Mouse (Mus musculus) retina, postnatal 1 day (tissue): Measurements from ENCODE around the gene Arhgap42.

ENCODE experiments used
- DNase-seq: peaks from one replicate; pipeline ENCODE4 v3.0.0-alpha.2; 2012

Arhgap42 gene

DNA sequence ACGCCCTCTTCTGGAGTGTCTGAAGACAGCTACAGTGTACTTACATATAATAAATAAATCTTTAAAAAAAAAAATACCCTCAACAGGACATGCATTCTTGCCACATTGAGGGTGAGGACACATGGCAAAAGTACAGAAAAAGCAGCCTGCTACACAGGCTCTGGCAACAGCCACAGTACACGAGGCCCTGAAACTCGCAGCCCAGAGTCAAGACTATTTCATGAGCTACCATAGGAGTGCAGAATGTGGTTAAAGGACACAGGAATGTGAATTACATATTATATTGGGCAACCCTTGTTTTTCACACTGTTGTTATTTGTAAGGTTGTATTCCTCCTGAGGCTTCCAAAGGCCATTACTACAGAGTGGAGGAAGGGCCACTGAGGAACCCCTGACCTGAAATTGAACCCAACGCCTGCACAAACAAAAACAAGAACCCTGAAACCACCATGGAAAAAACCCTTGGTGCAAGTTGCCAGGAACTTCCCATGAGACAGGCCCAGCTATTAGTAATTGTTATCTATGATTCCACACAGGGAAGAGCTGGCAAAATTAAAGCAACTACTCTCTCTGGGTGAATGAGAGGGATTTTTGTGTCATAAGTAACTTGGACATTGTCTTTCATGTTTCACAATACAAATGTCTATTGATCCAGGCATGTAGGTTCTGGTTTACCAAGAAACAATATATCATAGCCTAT, 109.8 kb downstream of the Arhgap42 start:
- DNase-seq = no peak

DNA sequence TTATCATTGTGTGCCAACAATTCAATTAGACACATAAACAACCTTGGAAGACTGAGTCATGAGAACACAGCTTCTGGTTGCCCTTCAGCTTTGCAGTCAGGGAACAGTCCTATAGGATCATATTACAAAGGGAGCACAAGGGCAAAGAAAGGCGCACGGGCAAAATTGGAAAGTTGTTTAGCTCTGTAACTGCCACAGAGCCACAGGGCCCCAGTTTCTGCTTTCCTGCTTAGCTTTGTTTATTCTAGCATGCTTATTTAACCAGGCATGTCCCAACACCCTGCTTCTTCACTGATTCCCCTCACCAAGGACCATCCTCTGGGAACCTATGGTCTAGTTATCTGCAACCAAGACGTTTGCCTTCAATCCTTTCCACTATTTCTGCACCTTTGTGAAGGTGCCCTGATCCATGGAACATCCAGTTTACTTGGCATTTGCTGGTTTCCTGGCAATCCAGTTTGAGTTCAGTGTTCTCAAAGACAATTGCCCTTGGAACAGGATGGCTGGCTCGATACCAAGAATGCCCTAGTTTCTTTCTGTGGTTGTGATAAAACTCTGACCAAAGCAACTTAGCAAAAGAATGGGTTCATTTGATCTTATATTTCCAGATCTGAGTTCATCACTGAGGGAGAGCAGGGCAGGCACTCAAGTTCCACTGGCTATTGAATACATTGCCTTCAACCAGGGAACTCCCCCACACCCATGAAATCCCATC, 111.7 kb downstream of the Arhgap42 start:
- DNase-seq = no peak

DNA sequence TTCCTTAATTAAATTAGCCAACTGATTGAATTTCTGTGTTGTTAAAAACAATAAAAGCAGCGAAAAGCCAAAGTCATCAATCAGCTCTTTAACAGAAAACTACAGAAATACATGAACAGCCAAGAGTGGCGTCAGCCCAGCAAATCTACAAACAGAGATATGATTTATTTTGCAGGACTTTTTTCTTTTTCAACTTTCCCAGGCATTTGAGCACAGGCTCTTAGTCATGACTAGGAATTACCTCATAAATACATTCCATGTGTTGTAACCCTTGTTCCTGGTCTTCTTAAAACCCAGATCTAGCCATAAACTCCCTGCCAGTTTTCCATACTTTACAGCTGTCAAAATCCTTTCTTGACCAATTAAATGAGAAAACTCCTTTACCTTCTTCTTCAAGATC, 114.7 kb downstream of the Arhgap42 start:
- no peak for DNase-seq

DNA sequence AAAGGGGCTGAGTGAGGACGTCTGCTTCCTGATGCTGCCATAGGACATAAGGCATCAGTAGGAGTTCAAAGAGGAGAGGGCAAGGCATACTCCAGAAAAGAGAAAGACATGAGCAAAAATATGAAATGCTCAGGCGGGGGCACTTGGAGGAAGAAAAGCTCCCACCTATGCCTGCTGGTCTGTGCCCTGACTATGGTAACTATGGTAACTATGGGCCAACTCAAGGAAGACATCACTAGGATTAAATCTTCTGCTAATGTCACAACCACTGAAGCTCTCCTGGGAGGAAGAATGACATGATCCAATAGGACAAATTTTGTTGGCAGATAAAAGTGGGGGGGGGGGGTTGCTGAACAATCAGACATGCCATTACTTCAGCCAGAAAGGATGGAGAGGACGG, 124.6 kb downstream of the Arhgap42 start:
- DNase-seq = no peak

DNA sequence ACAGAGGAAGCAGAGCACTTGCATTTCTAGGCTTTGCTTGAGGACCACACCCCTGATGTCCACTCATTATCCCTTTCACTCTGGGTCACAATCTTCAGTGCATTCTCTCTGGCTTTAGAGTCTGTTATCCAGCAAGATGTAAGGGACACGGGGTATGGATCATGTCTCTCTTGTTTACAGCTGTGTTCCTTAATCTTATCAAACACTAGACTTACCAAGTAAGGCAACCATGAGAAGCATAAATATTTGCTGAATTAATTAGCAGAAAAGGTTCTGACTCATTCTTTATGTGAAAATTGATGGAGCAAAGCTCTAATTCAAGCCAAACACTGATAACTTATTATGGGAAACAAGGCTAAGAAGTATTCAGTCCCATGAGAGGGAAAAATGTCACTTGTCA, 125.1 kb downstream of the Arhgap42 start:
- DNase-seq = no peak

DNA sequence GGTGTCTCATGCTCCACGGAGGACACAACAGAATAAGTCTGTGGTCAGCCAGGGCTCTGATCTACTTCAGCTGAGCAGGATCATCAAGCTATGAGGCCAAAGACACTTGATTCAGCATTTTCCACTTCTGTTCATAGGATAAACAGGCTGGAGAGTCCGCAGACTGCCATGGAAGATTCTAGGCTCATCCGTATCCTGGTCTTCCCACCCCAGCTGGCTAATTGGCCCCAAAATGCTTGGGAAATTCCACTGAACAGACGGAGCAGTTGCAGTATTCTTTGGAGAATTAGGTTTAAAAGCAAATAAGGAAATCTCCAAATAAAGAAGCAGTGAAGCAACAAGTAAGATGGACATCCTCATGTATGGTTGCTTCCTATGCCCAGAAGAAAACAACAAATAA, 126.0 kb downstream of the Arhgap42 start:
- no peak for DNase-seq

DNA sequence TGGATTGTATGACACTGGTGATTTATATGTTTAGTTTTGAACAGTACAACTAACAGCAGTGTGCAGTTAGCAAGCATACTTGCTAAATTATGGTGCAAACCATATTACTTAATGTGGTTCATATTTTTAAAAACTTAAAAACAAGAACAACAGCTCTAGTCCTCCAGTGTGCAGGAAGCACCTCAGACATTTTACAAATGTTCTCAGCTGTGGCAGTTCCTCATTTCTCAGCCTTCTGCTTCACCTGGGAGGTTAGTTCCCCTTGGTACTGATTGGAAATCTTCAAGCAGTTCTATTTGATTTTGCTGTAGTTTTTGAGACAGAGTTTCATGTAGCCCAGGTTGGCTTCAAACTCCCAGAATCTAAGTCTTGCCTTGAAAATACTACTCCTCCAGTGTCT, 131.2 kb downstream of the Arhgap42 start:
- no peak for DNase-seq

DNA sequence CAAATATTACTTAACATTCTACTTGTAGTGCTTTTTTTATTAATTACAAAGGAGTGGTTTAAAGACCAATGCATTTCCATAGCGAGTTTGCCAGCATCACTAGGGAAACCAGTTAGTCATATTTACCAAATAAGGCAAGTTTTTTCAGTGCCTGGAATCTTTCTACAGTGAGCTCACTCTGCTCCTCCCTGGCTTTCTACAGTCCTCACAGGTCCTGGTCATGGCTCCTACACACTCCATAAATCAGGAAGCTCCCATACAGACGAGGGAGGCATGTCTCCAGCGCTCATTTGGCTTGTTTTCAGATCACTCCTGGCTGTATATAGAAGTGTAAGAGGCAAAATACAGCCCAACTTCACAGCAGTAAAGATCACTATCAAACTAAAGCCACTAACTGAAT, 134.1 kb downstream of the Arhgap42 start:
- DNase-seq = no peak

DNA sequence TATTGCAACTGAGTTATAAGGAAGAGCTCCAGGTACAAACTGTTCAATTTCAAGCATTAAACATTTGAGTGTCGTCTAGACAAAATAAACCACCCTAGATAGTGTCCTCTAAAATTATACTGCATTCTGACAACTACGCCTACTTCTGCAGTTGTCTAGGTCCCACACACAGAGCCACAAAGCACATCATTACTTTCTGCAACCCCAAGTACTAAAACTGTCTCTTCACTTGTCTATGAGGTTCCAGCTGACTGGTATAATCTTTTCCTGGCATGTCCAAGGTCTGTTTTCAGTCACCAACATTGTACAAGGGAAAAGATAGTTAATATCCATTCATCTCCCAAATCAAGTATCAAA, 136.8 kb downstream of the Arhgap42 start:
- no peak for DNase-seq

DNA sequence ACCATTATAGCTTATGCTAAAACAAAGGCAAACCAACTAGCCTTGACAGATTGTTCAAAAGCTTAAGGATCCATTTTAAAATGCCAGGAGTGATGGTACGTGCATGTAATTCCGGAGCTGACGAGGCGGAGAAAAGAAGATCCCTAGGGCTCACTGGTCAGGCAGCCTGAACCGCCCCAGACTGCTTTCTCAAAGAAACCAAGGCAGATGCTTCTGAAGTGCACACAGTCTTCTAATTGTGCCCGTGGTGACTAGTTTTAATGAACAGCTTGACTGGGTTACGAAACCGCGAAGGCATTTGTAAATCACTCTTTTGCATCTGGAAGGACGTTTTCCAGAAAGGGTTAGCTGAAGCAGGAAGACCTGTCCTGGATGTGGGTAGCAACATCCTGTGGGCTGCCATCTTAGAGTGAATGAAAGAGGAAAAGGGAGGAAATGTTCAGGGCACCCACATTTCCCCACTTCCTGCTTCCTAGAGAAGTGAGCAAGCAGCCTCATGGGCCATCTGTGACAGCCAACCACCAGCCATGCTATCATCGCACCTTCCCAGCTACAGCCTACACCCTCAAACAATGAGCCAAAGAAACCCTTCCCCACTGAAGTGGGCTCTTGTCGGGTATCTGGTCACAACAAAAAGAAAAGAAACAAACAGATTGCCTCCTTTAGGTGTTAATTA, 137.3 kb downstream of the Arhgap42 start:
- peak; percentile 5 for DNase-seq

DNA sequence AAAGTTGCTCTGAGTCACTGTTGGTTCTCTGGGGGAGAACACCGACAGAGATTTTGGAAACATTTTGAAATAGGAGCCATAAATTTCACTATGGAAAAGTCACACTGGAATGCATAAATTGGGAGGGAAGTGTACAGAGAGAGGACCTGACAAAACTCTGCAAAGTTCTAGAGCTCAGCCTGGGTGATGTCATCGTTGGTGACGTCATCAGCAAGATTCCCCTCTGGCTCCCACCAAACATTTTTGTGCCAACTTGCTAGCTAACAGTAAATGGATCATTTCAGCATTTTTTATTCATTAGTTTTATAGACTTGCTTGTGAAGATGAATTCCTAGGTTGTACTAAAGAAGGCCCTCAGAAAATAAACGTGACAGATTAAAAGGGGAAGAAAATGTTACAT, 137.8 kb downstream of the Arhgap42 start:
- DNase-seq = no peak

DNA sequence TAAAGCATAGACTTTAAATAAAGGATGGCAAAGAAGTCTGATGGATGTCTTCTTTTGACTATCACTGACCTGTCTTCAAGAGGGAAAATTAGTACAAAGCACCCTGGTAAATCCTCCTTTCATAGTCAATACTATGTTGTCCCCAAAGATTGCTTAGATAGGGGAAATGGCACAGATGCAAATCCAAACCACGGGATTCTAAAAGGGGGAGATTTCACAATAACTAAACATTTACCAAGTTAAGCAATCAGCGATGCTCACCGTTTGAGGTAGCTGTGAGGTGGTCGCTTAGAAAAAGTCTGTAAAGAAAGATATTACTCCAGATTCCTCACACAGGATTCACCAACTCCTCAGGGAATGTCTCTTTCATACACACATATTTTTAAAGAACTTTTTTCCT, 141.1 kb downstream of the Arhgap42 start:
- no peak for DNase-seq

DNA sequence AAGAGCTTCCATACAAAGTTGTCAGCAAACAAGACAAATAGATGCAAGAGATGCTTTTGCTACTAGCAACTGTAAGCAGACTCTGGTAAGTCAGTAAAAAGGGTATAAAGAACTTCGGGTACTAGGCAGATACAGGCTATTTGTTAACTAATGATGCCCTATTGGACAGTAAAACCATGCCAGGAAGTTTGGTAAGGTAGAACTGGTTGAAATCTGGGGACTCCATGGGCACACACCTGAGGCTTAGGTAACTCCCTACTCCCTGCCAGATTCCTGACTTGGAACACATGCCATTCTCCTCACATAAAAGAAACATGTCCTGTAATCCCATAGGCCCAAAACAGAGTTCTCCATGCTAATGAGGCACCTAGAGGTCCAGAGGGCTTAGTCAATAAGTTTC, 142.1 kb downstream of the Arhgap42 start:
- DNase-seq = no peak

DNA sequence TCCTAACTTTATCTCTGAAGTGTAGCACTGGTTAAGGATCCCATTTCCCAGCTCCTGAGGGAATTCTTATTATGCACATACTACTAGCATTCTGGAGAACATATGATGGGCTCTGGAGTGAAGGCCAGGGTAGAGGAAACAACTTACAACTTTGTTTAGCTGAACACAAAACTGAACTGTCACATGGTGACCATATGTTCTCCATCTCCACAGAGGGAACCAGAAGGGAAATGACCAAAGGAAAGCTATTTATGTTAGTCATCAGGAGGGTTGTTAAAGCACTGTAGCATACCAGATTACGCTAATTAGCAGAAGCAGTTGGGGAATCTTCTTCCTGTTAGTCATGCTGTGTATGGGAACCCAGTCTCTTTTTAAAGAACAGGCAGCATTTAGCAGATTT, 145.8 kb downstream of the Arhgap42 start:
- DNase-seq = no peak

DNA sequence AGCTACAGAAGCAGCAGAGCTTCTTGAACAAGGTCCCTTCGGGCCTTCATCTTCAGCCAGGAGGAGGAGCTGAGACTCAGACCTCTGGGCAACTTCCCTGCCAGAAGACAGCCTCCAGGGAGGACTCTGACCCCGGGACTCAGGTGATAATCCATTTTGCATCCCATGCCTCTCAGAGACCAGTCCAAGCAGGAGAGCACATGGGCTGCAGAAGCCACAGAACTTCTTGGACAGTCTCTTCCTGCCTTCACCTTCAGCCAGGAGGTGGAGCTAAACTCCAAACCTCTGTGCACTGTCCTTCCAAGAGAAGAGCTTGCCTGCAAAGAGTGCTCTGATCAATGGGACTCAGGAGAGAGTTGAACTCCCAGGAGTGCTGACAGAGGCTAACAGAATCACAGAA, 155.5 kb downstream of the Arhgap42 start:
- DNase-seq = no peak

DNA sequence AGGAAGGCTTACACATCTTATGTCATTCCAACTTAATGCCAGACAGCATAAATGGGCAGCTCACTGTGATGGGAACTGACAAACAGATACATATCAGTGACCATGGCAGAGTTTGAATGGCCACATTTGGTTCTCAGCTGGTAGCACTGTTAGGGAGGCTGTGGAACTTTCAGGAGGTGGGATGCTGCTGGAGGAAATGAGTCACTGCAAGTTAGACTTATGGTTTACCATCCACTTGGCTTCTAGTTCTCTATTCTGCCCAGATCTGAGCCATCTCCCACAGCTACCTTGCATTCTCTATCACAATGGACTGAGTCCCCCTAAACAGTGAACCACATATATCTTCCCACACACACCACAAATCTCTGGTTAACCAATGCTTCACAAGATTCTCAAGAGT, 186.0 kb downstream of the Arhgap42 start:
- no peak for DNase-seq

DNA sequence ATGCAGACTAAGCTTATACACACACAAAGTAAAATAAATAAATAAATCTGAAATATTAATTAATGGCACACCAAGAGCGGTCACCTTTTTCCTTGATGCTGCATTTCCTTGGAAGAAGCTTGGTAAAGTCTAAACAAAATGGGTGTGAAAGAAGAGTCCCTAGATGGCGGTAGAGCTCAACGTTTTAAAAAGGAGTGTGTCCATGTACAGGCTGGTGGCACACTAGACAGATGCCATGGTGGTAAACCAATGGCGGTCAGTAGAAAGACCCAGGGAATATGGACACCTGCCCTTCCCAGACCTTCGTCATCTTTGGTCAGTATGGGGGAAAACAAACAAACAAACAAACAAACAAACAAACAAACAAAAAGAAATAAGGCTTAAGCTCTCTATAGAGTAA, 187.7 kb downstream of the Arhgap42 start:
- peak; percentile 64 for DNase-seq

DNA sequence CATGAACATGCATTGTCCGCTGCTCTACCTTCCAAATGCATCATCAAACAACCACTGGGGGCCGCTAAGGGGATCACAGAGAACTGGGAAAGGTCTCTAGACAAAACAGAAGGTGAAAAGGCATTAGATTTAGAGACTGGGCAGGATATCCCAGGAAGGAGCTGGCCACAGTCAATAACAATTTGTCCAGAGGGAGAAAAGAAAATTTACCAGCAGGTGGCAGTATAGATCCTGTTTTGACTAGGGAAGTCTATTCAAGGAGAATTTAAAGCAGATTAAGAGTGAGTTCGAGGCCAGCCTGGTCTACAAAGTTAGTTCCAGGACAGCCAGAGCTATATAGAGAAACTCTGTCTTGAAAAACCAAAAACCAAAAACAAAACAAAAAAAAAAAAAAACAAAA, 189.7 kb downstream of the Arhgap42 start:
- peak; percentile 46 for DNase-seq

DNA sequence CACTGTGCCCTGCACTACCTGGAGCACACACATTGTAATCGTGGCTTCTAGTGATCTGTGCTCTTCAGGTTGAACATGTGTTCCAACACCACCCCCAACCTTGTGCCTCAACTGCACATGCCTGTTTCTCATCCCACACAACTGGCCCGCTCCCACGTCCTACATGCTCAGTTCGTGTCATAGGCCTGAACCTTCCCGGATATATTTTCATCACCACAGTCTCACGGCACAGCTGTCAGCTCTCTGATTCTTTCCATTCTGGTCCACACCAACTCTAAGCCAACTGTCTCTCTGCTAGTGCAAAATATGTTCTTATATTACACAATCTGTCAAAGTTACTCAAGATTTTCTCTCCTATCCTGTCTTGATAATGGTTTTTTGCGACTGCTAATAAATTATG, 197.9 kb downstream of the Arhgap42 start:
- DNase-seq = no peak

DNA sequence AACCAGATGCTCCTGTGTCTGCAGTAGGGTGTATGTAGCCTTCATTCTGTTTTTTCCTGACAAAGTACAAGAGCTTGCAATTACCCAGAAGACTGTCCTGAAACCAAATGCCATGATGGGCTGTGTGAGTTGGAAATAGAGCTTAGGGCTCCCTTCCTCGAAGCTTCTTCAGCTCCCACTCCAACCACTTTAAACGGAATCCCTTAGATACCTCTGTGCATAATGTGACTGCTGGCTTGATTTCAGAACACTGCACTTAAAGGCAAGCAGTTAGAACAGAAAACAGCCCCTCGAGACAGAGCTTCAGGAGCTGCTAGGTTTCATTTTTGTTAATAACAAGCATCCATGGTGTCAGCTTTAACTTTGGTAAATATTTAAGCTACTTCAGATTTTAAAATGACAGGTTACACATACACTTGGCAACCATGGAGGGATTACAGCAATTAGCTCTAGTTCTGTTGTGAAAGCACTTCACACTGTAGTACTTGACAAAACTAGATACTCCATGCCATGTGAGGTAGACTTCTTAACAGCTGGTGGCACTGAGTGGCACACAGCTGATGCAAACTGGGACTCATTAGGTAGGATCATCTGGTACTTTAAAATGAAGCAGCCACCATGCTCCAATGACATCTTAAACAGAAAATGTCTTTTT, 201.8 kb downstream of the Arhgap42 start:
- no peak for DNase-seq

DNA sequence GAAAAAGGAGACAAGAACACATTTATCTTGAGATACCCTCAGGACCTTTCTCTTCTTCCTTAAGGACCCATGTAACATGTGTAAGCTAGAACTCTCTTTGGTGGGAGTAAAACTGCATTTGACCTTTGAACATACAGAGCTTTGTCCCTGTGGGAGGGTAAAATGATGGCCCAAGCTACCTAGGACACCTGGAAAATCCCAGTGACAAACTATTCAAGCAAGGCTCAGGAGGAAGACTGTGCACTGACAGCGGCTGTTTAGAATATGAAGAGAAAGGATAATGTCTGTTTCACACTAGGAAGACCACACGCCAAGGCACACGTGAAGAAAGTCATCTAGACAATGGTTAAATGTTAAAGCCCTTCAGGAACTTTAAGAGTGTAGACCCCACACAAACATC, 211.0 kb downstream of the Arhgap42 start:
- DNase-seq = no peak

DNA sequence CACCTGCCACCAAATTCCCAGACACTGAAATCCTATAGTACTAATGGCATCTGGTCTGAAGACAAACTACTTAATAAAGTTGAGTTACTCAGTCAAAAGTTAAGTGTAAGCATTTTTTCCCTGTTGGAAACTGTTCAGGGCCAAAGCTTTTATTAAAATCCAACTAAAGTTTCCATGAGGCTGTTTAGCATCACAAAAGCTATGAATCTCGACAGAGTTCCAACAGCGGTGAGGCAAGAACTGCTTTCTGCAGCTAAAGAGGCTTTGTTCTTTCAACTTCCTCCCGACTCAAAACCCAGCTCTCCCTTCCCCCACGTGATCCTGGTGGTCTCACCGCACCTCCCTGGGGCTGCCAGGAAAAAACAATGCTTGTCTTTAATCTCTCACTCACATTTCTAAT, 211.5 kb downstream of the Arhgap42 start:
- no peak for DNase-seq

DNA sequence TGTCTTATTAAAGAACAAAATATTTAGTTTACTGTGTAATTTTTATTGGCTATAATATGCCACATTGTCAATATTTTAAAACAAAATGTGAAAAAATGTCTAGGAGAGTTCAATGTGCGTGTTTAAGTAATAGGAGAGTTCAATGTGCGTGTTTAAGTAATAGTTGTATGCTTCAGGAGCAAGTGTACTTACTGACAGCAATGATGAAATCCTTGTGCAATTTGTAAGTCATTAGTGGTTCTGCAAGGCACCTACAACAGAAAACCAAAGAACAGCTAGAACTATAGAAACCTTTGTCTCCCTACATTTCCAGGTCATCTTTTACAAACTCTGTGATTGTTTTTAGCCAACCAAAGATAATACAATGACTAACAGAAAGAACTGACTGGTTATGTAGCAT, 223.8 kb downstream of the Arhgap42 start:
- no peak for DNase-seq

DNA sequence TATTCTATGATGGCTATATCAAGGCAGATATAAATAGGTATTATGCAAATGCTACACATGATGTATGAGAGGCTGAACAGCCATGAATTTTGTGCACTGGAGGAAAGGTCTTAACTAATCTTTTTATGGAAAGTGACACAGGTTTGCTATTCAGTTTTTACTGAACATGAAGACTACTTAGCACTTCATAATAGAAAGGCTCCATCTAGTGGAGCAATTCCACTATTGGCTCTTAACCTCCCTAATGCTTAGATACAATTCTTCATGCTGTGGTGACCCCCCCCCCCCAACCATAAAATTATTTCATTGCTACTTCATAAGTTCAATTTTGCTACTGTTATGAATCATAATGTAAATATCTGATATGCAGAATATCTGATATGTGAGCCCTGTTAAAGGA, 237.7 kb downstream of the Arhgap42 start:
- DNase-seq = peak; percentile 14
